In the genomic region with DNA sequence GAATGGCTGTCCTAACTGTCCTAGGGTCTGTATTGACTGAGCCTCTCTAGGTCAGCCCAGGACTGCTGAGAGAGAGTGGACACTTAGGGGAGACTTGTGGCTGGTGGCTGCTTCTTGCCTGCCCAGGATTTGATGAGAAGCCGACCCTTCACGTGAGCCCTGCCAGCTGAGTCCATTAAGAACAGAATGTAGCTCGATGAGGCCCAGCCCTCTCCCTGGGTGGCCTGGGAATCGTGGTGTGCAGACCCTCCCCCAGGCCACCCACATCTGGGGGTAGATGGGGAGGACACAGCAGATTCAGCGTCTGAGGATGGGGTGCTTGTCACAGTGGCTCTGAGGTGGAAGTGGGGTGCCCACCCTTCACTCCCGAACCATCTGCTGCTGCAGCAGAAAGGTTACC, we compare ENCODE assay signal across 20 mouse cellular contexts.
DNase-seq lines count a peak whose midpoint lies in the region; ATAC-seq lines count a peak whose summit lies in the region.
"Had no signal": no experiment of that assay in that cellular context is flagged by ENCODE, and none has a peak within 500 bp of the region (broad histone marks: within the 10 kb centered on the region; RNA-seq: fewer than 3 reads in every experiment).

No protein-coding gene starts in this region.

- no peaks in the 10 kb centered on the region for H3K9me3 ChIP-seq in hindbrain, embryonic 10.5 days
- H3K9me3 ChIP-seq in hindbrain, embryonic 12.5 days (replicated peaks) = no peaks in the 10 kb centered on the region
- no peaks in the 10 kb centered on the region for H3K9me3 ChIP-seq in embryonic facial prominence, embryonic 10.5 days
- no peaks in the 10 kb centered on the region for H3K9me3 ChIP-seq in intestine, embryonic 16.5 days (ENCODE audit: control insufficient read depth, low read length)
- H3K9me3 ChIP-seq in stomach, embryonic 16.5 days (replicated peaks; ENCODE audit: control insufficient read depth, low read length) = no peaks in the 10 kb centered on the region
- H3K9me3 ChIP-seq: embryonic facial prominence, embryonic 15.5 days; forebrain, embryonic 10.5 days; heart, embryonic 15.5 days; hindbrain, embryonic 15.5 days had no signal

- H3K4me2 ChIP-seq in hindbrain, embryonic 12.5 days (replicated peaks) = no peak overlapping the region
- no peak overlapping the region for H3K4me2 ChIP-seq in intestine, embryonic 16.5 days (ENCODE audit: low read depth, low read length)
- H3K4me2 ChIP-seq in stomach, embryonic 16.5 days (ENCODE audit: low read depth, low read length) = no peak overlapping the region
- H3K4me2 ChIP-seq: embryonic facial prominence, embryonic 15.5 days; heart, embryonic 11.5 days; heart, embryonic 15.5 days; hindbrain, embryonic 15.5 days had no signal

- H3K9ac ChIP-seq in hindbrain, embryonic 12.5 days = no peak overlapping the region
- no peak overlapping the region for H3K9ac ChIP-seq in intestine, embryonic 16.5 days (ENCODE audit: low read depth, low read length)
- no peak overlapping the region for H3K9ac ChIP-seq in stomach, embryonic 16.5 days (ENCODE audit: low read length)
- H3K9ac ChIP-seq: embryonic facial prominence, embryonic 15.5 days; heart, embryonic 15.5 days; hindbrain, embryonic 15.5 days had no signal

- no peak for ATAC-seq in hindbrain, embryonic 12.5 days (ENCODE audit: low FRiP score)
- no peak; the same call in 1 of the 2 replicates for ATAC-seq in intestine, embryonic 16.5 days
- ATAC-seq in stomach, embryonic 16.5 days (ENCODE audit: insufficient read depth, low FRiP score) = peak; percentile 23; the same call in 1 of the 2 replicates
- ATAC-seq: forebrain, embryonic 14.5 days; Patski had no signal

- H3K36me3 ChIP-seq in hindbrain, embryonic 10.5 days = no peaks in the 10 kb centered on the region
- no peaks in the 10 kb centered on the region for H3K36me3 ChIP-seq in hindbrain, embryonic 12.5 days
- no peaks in the 10 kb centered on the region for H3K36me3 ChIP-seq in embryonic facial prominence, embryonic 10.5 days (replicated peaks)
- no peaks in the 10 kb centered on the region for H3K36me3 ChIP-seq in intestine, embryonic 16.5 days (ENCODE audit: control insufficient read depth, insufficient read depth, low read length)
- H3K36me3 ChIP-seq in stomach, embryonic 16.5 days (ENCODE audit: control insufficient read depth, insufficient read depth, low read length) = no peaks in the 10 kb centered on the region
- H3K36me3 ChIP-seq: embryonic facial prominence, embryonic 15.5 days; forebrain, embryonic 10.5 days; heart, embryonic 15.5 days; hindbrain, embryonic 15.5 days had no signal

- DNase-seq in hindbrain, embryonic 10.5 days (ENCODE audit: low spot score) = no peak
- peak; percentile 51 for DNase-seq in embryonic facial prominence, embryonic 10.5 days (ENCODE audit: low spot score)
- no peak for DNase-seq in heart, adult 18-20 months
- DNase-seq: adrenal gland, adult 8-10 months; adrenal gland, postnatal 36 days; cerebellum, adult 2 months; cerebellum, postnatal 10 days; heart, adult 2 months; heart, postnatal 14 days had no signal

- peaks cover 66% of the 10 kb centered on the region for H3K27me3 ChIP-seq in hindbrain, embryonic 10.5 days (ENCODE audit: insufficient read depth, poor library complexity, severe bottlenecking)
- peaks cover 11% of the 10 kb centered on the region; the same call in 1 of the 2 replicates for H3K27me3 ChIP-seq in hindbrain, embryonic 12.5 days
- H3K27me3 ChIP-seq in embryonic facial prominence, embryonic 10.5 days (replicated peaks; ENCODE audit: low read depth, poor library complexity, severe bottlenecking) = peaks cover 54% of the 10 kb centered on the region
- H3K27me3 ChIP-seq in intestine, embryonic 16.5 days (replicated peaks; ENCODE audit: control insufficient read depth, insufficient read depth, low read length) = no peaks in the 10 kb centered on the region
- no peaks in the 10 kb centered on the region for H3K27me3 ChIP-seq in stomach, embryonic 16.5 days (ENCODE audit: control insufficient read depth, insufficient read depth, low read length)
- H3K27me3 ChIP-seq: hindbrain, embryonic 15.5 days; Patski had no signal

- 0 out of 2 replicates have a peak overlapping the region, but pooled peaks have one; percentile 19 for H3K27ac ChIP-seq in hindbrain, embryonic 10.5 days
- no peak overlapping the region for H3K27ac ChIP-seq in hindbrain, embryonic 12.5 days
- peak overlapping the region; percentile 57 for H3K27ac ChIP-seq in embryonic facial prominence, embryonic 10.5 days (replicated peaks)
- H3K27ac ChIP-seq in intestine, embryonic 16.5 days (ENCODE audit: low read length) = peak overlapping the region; percentile 40; the same call in 1 of the 2 replicates
- H3K27ac ChIP-seq in stomach, embryonic 16.5 days (ENCODE audit: low read length) = no peak overlapping the region
- H3K27ac ChIP-seq: embryonic facial prominence, embryonic 15.5 days; forebrain, embryonic 10.5 days; heart, adult 2 months; heart, embryonic 15.5 days; hindbrain, embryonic 15.5 days had no signal

- H3K4me1 ChIP-seq in hindbrain, embryonic 10.5 days (replicated peaks) = peaks cover 29% of the 10 kb centered on the region
- H3K4me1 ChIP-seq in hindbrain, embryonic 12.5 days = peaks cover 5% of the 10 kb centered on the region; the same call in 1 of the 2 replicates
- H3K4me1 ChIP-seq in embryonic facial prominence, embryonic 10.5 days = peaks cover 66% of the 10 kb centered on the region
- 0 out of 2 replicates have a peak, but pooled peaks cover 9% of the 10 kb centered on the region for H3K4me1 ChIP-seq in intestine, embryonic 16.5 days (ENCODE audit: control insufficient read depth, insufficient read depth, low read length)
- H3K4me1 ChIP-seq in stomach, embryonic 16.5 days (ENCODE audit: control insufficient read depth, insufficient read depth, low read length) = 0 out of 2 replicates have a peak, but pooled peaks cover 5% of the 10 kb centered on the region
- H3K4me1 ChIP-seq: embryonic facial prominence, embryonic 15.5 days; hindbrain, embryonic 15.5 days had no signal

- WGBS in hindbrain, embryonic 10.5 days = 31% methylated on average over 6 of the region's 6 CpGs
- 37% methylated on average over 6 of the region's 6 CpGs for WGBS in hindbrain, embryonic 12.5 days
- WGBS in embryonic facial prominence, embryonic 10.5 days = 33% methylated on average over 6 of the region's 6 CpGs
- 42% methylated on average over 6 of the region's 6 CpGs for WGBS in intestine, embryonic 16.5 days
- 25% methylated on average over 6 of the region's 6 CpGs for WGBS in stomach, embryonic 16.5 days

- H3K4me3 ChIP-seq in hindbrain, embryonic 10.5 days = no peak overlapping the region
- no peak overlapping the region for H3K4me3 ChIP-seq in hindbrain, embryonic 12.5 days
- no peak overlapping the region for H3K4me3 ChIP-seq in embryonic facial prominence, embryonic 10.5 days
- no peak overlapping the region for H3K4me3 ChIP-seq in intestine, embryonic 16.5 days (ENCODE audit: low read length)
- no peak overlapping the region for H3K4me3 ChIP-seq in stomach, embryonic 16.5 days (replicated peaks; ENCODE audit: low read length)
- H3K4me3 ChIP-seq: embryonic facial prominence, embryonic 15.5 days; erythroblast, embryonic 14.5 days; forebrain, embryonic 10.5 days; heart, adult 2 months; heart, embryonic 15.5 days; hindbrain, embryonic 15.5 days had no signal

Comparison
In these comparisons a context has a peak if more than half of its experiments do, and no peak if none do; other contexts are left out.
1. H3K27ac ChIP-seq: peak in hindbrain, embryonic 10.5 days (single experiment), embryonic facial prominence, embryonic 10.5 days (single experiment) and intestine, embryonic 16.5 days (single experiment); none in hindbrain, embryonic 12.5 days (single experiment) and stomach, embryonic 16.5 days (single experiment).